Mouse (Mus musculus): ENCODE data around the gene Lgals3. TPM values are rescaled to one million over a fixed set of nuclear protein-coding genes. Genes with fewer than 3 reads are reported as not detected.

The Lgals3 gene
- polyA plus RNA-seq, 1 experiment from 2014 or later: 236 TPM

GRCm38 (mm10) chr14:47350974-47351373 is 16.6 kb upstream of the Lgals3 start:
- Histone ChIP-seq H3K36me3 (no peaks in the 10 kb centered on the region), H3K4me1 (no peaks in the 10 kb centered on the region)

GRCm38 (mm10) chr14:47352272-47352671 is 15.3 kb upstream of the Lgals3 start:
- no peaks in the 10 kb centered on the region for H3K36me3 ChIP-seq
- H3K9me3 ChIP-seq (replicated peaks): no peaks in the 10 kb centered on the region
- H3K9ac ChIP-seq: no peak overlapping the region
- 87% methylated on average over 10 of the region's 10 CpGs for WGBS
- no peak overlapping the region for H3K4me3 ChIP-seq (replicated peaks)
- no peak overlapping the region for H3K4me2 ChIP-seq (replicated peaks)
- ATAC-seq (ENCODE audit: insufficient number of reproducible peaks, low FRiP score, low TSS enrichment, low read depth): no peak
- no peak overlapping the region for H3K27ac ChIP-seq (replicated peaks)
- no peaks in the 10 kb centered on the region for H3K27me3 ChIP-seq
- H3K4me1 ChIP-seq: no peaks in the 10 kb centered on the region

More at GRCm38 (mm10) chr14:47350974-47351373, 16.6 kb upstream of the Lgals3 start:
- Histone ChIP-seq H3K4me3 (replicated peaks) (no peak overlapping the region), H3K27ac (replicated peaks) (no peak overlapping the region), H3K27me3 (no peaks in the 10 kb centered on the region), H3K4me2 (replicated peaks) (no peak overlapping the region), H3K9ac (no peak overlapping the region), H3K9me3 (replicated peaks) (no peaks in the 10 kb centered on the region)
- ATAC-seq (ENCODE audit: insufficient number of reproducible peaks, low FRiP score, low TSS enrichment, low read depth): no peak
- 76% methylated on average over 2 of the region's 2 CpGs for WGBS

- Histone ChIP-seq H3K4me1 (no peaks in the 10 kb centered on the region), H3K27ac (replicated peaks) (no peak overlapping the region), H3K4me2 (replicated peaks) (no peak overlapping the region), H3K36me3 (no peaks in the 10 kb centered on the region), H3K9ac (no peak overlapping the region), H3K9me3 (replicated peaks) (no peaks in the 10 kb centered on the region), H3K4me3 (replicated peaks) (no peak overlapping the region), H3K27me3 (no peaks in the 10 kb centered on the region)
- ATAC-seq (ENCODE audit: insufficient number of reproducible peaks, low FRiP score, low TSS enrichment, low read depth): no peak
- WGBS: 75% methylated on average over 4 of the region's 4 CpGs
These were observed 14.3 kb upstream of the Lgals3 start for GRCm38 (mm10) chr14:47353240-47353639.

- Histone ChIP-seq H3K27me3 (no peaks in the 10 kb centered on the region), H3K9me3 (replicated peaks) (no peaks in the 10 kb centered on the region), H3K36me3 (no peaks in the 10 kb centered on the region), H3K27ac (replicated peaks) (no peak overlapping the region), H3K4me3 (replicated peaks) (no peak overlapping the region), H3K9ac (no peak overlapping the region), H3K4me1 (no peaks in the 10 kb centered on the region), H3K4me2 (replicated peaks) (no peak overlapping the region)
- no peak for ATAC-seq (ENCODE audit: insufficient number of reproducible peaks, low FRiP score, low TSS enrichment, low read depth)
- WGBS: 58% methylated on average over 8 of the region's 8 CpGs
These were observed 13.4 kb upstream of the Lgals3 start for GRCm38 (mm10) chr14:47354111-47354577.

GRCm38 (mm10) chr14:47354948-47355347 is 12.6 kb upstream of the Lgals3 start:
- 69% methylated on average over 5 of the region's 5 CpGs for WGBS
- H3K27ac ChIP-seq (replicated peaks): no peak overlapping the region
- no peaks in the 10 kb centered on the region for H3K27me3 ChIP-seq
- no peak overlapping the region for H3K4me3 ChIP-seq (replicated peaks)
- no peaks in the 10 kb centered on the region for H3K9me3 ChIP-seq (replicated peaks)
- no peak overlapping the region for H3K9ac ChIP-seq
- no peak overlapping the region for H3K4me2 ChIP-seq (replicated peaks)
- ATAC-seq (ENCODE audit: insufficient number of reproducible peaks, low FRiP score, low TSS enrichment, low read depth): no peak
- no peaks in the 10 kb centered on the region for H3K36me3 ChIP-seq
- H3K4me1 ChIP-seq: no peaks in the 10 kb centered on the region

- Histone ChIP-seq H3K27me3 (no peaks in the 10 kb centered on the region), H3K36me3 (no peaks in the 10 kb centered on the region), H3K4me2 (replicated peaks) (no peak overlapping the region), H3K9me3 (replicated peaks) (no peaks in the 10 kb centered on the region), H3K9ac (no peak overlapping the region), H3K4me3 (replicated peaks) (no peak overlapping the region), H3K4me1 (no peaks in the 10 kb centered on the region), H3K27ac (replicated peaks) (no peak overlapping the region)
- ATAC-seq (ENCODE audit: insufficient number of reproducible peaks, low FRiP score, low TSS enrichment, low read depth): no peak
- 65% methylated on average over 3 of the region's 3 CpGs for WGBS
These were observed 10.9 kb upstream of the Lgals3 start for GRCm38 (mm10) chr14:47356622-47357021.

- Histone ChIP-seq H3K27me3 (no peaks in the 10 kb centered on the region), H3K27ac (replicated peaks) (no peak overlapping the region), H3K4me1 (no peaks in the 10 kb centered on the region), H3K4me2 (replicated peaks) (no peak overlapping the region), H3K36me3 (no peaks in the 10 kb centered on the region), H3K4me3 (replicated peaks) (no peak overlapping the region), H3K9me3 (replicated peaks) (no peaks in the 10 kb centered on the region), H3K9ac (no peak overlapping the region)
- 60% methylated on average over 3 of the region's 3 CpGs for WGBS
- ATAC-seq (ENCODE audit: insufficient number of reproducible peaks, low FRiP score, low TSS enrichment, low read depth): no peak
These were observed 7.9 kb upstream of the Lgals3 start for GRCm38 (mm10) chr14:47359610-47360009.

GRCm38 (mm10) chr14:47361418-47361817 is 6.1 kb upstream of the Lgals3 start:
- Histone ChIP-seq H3K9ac (no peak overlapping the region), H3K4me3 (replicated peaks) (no peak overlapping the region), H3K36me3 (no peaks in the 10 kb centered on the region), H3K27ac (replicated peaks) (no peak overlapping the region), H3K4me2 (replicated peaks) (no peak overlapping the region), H3K9me3 (replicated peaks) (no peaks in the 10 kb centered on the region), H3K4me1 (peaks cover 15% of the 10 kb centered on the region), H3K27me3 (no peaks in the 10 kb centered on the region)
- no peak for ATAC-seq (ENCODE audit: insufficient number of reproducible peaks, low FRiP score, low TSS enrichment, low read depth)
- WGBS: 90% methylated on average over 2 of the region's 2 CpGs

- peaks cover 20% of the 10 kb centered on the region for H3K4me1 ChIP-seq
- no peaks in the 10 kb centered on the region for H3K36me3 ChIP-seq
- H3K4me2 ChIP-seq (replicated peaks): no peak overlapping the region
- no peak overlapping the region for H3K4me3 ChIP-seq (replicated peaks)
- ATAC-seq (ENCODE audit: insufficient number of reproducible peaks, low FRiP score, low TSS enrichment, low read depth): no peak
- H3K27ac ChIP-seq (replicated peaks): no peak overlapping the region
- H3K27me3 ChIP-seq: no peaks in the 10 kb centered on the region
- 82% methylated on average over 9 of the region's 9 CpGs for WGBS
- no peaks in the 10 kb centered on the region for H3K9me3 ChIP-seq (replicated peaks)
- no peak overlapping the region for H3K9ac ChIP-seq
These were observed 5.7 kb upstream of the Lgals3 start for GRCm38 (mm10) chr14:47361899-47362298.

GRCm38 (mm10) chr14:47364742-47365449 is 2.7 kb upstream of the Lgals3 start:
- Histone ChIP-seq H3K4me3 (replicated peaks) (no peak overlapping the region), H3K4me1 (peaks cover 32% of the 10 kb centered on the region), H3K27ac (replicated peaks) (no peak overlapping the region), H3K36me3 (no peaks in the 10 kb centered on the region), H3K27me3 (no peaks in the 10 kb centered on the region), H3K9ac (no peak overlapping the region), H3K4me2 (replicated peaks) (peak overlapping the region; percentile 11; the same call in 1 of the 2 replicates), H3K9me3 (replicated peaks) (no peaks in the 10 kb centered on the region)
- 35% methylated on average over 21 of the region's 21 CpGs for WGBS
- no peak for ATAC-seq (ENCODE audit: insufficient number of reproducible peaks, low FRiP score, low TSS enrichment, low read depth)

- H3K27ac ChIP-seq (replicated peaks): peak overlapping the region; percentile 84
- 47% methylated on average over 7 of the region's 7 CpGs for WGBS
These were observed 650 bp upstream of the Lgals3 start for GRCm38 (mm10) chr14:47366881-47367321.

GRCm38 (mm10) chr14:47369741-47370140 is 2.2 kb downstream of the Lgals3 start:
- WGBS: 82% methylated on average over 5 of the region's 5 CpGs
- peaks cover 21% of the 10 kb centered on the region for H3K27me3 ChIP-seq
- ATAC-seq (ENCODE audit: insufficient number of reproducible peaks, low FRiP score, low TSS enrichment, low read depth): no peak
- peaks cover 51% of the 10 kb centered on the region for H3K4me1 ChIP-seq
- no peak overlapping the region for H3K27ac ChIP-seq (replicated peaks)
- H3K36me3 ChIP-seq: no peaks in the 10 kb centered on the region
- no peak overlapping the region for H3K4me3 ChIP-seq (replicated peaks)
- H3K4me2 ChIP-seq (replicated peaks): no peak overlapping the region
- no peak overlapping the region for H3K9ac ChIP-seq
- H3K9me3 ChIP-seq (replicated peaks): no peaks in the 10 kb centered on the region

More at GRCm38 (mm10) chr14:47366881-47367321, 650 bp upstream of the Lgals3 start:
- H3K9me3 ChIP-seq (replicated peaks): no peaks in the 10 kb centered on the region
- H3K4me2 ChIP-seq (replicated peaks): peak overlapping the region; percentile 30; the same call in 1 of the 2 replicates
- ATAC-seq (ENCODE audit: insufficient number of reproducible peaks, low FRiP score, low TSS enrichment, low read depth): peak; percentile 55
- no peak overlapping the region for H3K9ac ChIP-seq
- peaks cover 38% of the 10 kb centered on the region for H3K4me1 ChIP-seq
- no peaks in the 10 kb centered on the region for H3K27me3 ChIP-seq
- H3K36me3 ChIP-seq: no peaks in the 10 kb centered on the region
- H3K4me3 ChIP-seq (replicated peaks): no peak overlapping the region
